Comparison of ENCODE assay signal across 13 mouse cellular contexts in the genomic region with DNA sequence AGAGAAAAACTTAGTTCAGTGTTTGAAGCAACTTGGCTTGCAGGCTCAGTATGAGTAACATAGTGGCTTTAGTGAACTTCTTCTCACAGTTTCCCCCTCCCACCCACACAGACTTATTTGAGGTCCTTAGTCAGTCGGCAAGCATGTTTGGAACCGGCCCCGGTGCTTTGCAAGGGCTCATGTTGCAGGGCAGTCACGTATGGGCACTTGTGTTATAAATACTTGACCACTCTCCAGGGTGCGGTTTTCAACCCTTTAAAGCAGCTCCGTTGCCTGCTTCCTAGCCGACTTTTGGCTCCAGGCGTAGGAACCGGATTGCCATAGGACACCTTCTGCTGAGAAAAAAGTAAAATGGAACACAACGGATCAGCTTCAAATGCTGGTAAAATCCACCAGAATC. TPM values are rescaled to one million over a fixed set of nuclear protein-coding genes. Genes with fewer than 3 reads are reported as not detected.
DNase-seq lines count a peak whose midpoint lies in the region; ATAC-seq lines count a peak whose summit lies in the region.
"Had no signal": no experiment of that assay in that cellular context is flagged by ENCODE, and none has a peak within 500 bp of the region (broad histone marks: within the 10 kb centered on the region; RNA-seq: fewer than 3 reads in every experiment).

Cavin4 (plus strand) TSS at position 244 of the 400 bp plus-strand sequence.

- no peaks in the 10 kb centered on the region for H3K9me3 ChIP-seq in hindbrain, embryonic 11.5 days (ENCODE audit: control insufficient read depth, low read length)
- no peaks in the 10 kb centered on the region for H3K9me3 ChIP-seq in hindbrain, embryonic 13.5 days
- H3K9me3 ChIP-seq: hindbrain, embryonic 15.5 days had no signal

- peak; percentile 9 for DNase-seq in 3134 (ENCODE audit: extremely low read depth, insufficient read length, low spot score)
- DNase-seq in Muller cell, postnatal 12 days (ENCODE audit: inconsistent ontology term): peak; percentile 27
- peak; percentile 58 to 69 for DNase-seq in gastrocnemius, postnatal 36 days
- peak; percentile 79 to 87 for DNase-seq in heart, postnatal 10 days
- no peak for DNase-seq in hindbrain, embryonic 11.5 days (ENCODE audit: low spot score)
- DNase-seq in frontal cortex, postnatal 25 days (ENCODE audit: low spot score in 2 of 2): no peak
- no peak for DNase-seq in testis, postnatal 10 days (ENCODE audit: low spot score)
- DNase-seq: adrenal gland, postnatal 25 days; kidney, adult 9 months; layer of hippocampus, adult 9-11 months had no signal

- no peak for ATAC-seq in hindbrain, embryonic 11.5 days (ENCODE audit: low FRiP score)
- no peak for ATAC-seq in hindbrain, embryonic 13.5 days (ENCODE audit: low FRiP score)

- no peaks in the 10 kb centered on the region for H3K27me3 ChIP-seq in hindbrain, embryonic 11.5 days (ENCODE audit: control insufficient read depth, insufficient read depth, low read length)
- H3K27me3 ChIP-seq in hindbrain, embryonic 13.5 days: no peaks in the 10 kb centered on the region
- H3K27me3 ChIP-seq: hindbrain, embryonic 15.5 days had no signal

- no peaks in the 10 kb centered on the region for H3K4me1 ChIP-seq in hindbrain, embryonic 11.5 days (replicated peaks; ENCODE audit: control insufficient read depth, insufficient read depth, low read length)
- no peaks in the 10 kb centered on the region for H3K4me1 ChIP-seq in hindbrain, embryonic 13.5 days (replicated peaks)
- H3K4me1 ChIP-seq: hindbrain, embryonic 15.5 days had no signal

- H3K4me3 ChIP-seq in hindbrain, embryonic 11.5 days (ENCODE audit: low read depth, low read length): no peak within 1 kb of the TSS
- H3K4me3 ChIP-seq in hindbrain, embryonic 13.5 days: no peak within 1 kb of the TSS
- H3K4me3 ChIP-seq: hindbrain, embryonic 15.5 days had no signal

- WGBS in hindbrain, embryonic 11.5 days: 94% methylated on average over 10 of the region's 10 CpGs
- 94% methylated on average over 10 of the region's 10 CpGs for WGBS in hindbrain, embryonic 13.5 days

- no peak within 1 kb of the TSS for H3K9ac ChIP-seq in hindbrain, embryonic 11.5 days (ENCODE audit: low read depth, low read length)
- H3K9ac ChIP-seq in hindbrain, embryonic 13.5 days: no peak within 1 kb of the TSS
- H3K9ac ChIP-seq: hindbrain, embryonic 15.5 days had no signal

- H3K36me3 ChIP-seq in hindbrain, embryonic 11.5 days (ENCODE audit: control insufficient read depth, insufficient read depth, low read length): peaks cover 11% of the 10 kb centered on the region
- peaks cover 66% of the 10 kb centered on the region for H3K36me3 ChIP-seq in hindbrain, embryonic 13.5 days

- no peak within 1 kb of the TSS for H3K4me2 ChIP-seq in hindbrain, embryonic 11.5 days (replicated peaks; ENCODE audit: low read depth, low read length)
- no peak within 1 kb of the TSS for H3K4me2 ChIP-seq in hindbrain, embryonic 13.5 days
- H3K4me2 ChIP-seq: hindbrain, embryonic 15.5 days had no signal

- no peak within 1 kb of the TSS for H3K27ac ChIP-seq in hindbrain, embryonic 11.5 days (ENCODE audit: low read depth, low read length)
- no peak within 1 kb of the TSS for H3K27ac ChIP-seq in hindbrain, embryonic 13.5 days
- H3K27ac ChIP-seq: hindbrain, embryonic 15.5 days had no signal

- intact Hi-C loops in gastrocnemius, postnatal 36 days (cut with DNase I): no loop called here
- intact Hi-C loops in heart, postnatal 10 days (cut with DNase I): loop anchor here (5.0 kb wide), 1 partner anchor 191 kb away; the partner anchor contains the start of gene Tex10

RNA-seq across cellular contexts. Expression of gene Cavin4, which starts in this region (rescaled TPM):
- 100 to 1,000 TPM in 1 of 2 experiments, 10 to 100 TPM in 1; 96.1 to 134 TPM for total RNA-seq in gastrocnemius, postnatal 36 days (2021)
- total RNA-seq in heart, postnatal 10 days (2021): 100 to 1,000 TPM in 1 of 2 experiments, 10 to 100 TPM in 1; 85.0 to 106 TPM
- 2.1 and 3.8 TPM in 2 replicates for polyA plus RNA-seq in hindbrain, embryonic 11.5 days (2014; fragmentation: Nextera tagmentation; extraction: Ambion mirVana)
- polyA plus RNA-seq in hindbrain, embryonic 13.5 days (2015; fragmentation: Nextera tagmentation; extraction: Ambion mirVana): 1.9 and 2.2 TPM in 2 replicates
- polyA plus RNA-seq: small intestine, adult 2 months had no signal

Comparison
In these comparisons a context has a peak if more than half of its experiments do, and no peak if none do; other contexts are left out.
1. DNase-seq: peak in 3134 (single experiment), Muller cell, postnatal 12 days (single experiment), gastrocnemius, postnatal 36 days (2 of 2) and heart, postnatal 10 days (2 of 2); none in hindbrain, embryonic 11.5 days (single experiment), frontal cortex, postnatal 25 days (0 of 2) and testis, postnatal 10 days (single experiment).